Mouse (Mus musculus) Patski (cell line): ENCODE measurements at regions not wholly inside any gene's neighbourhood (a gene's known extent, or its start where the extent isn't known, plus 50 kb on each side); places are given as distances from the start of the nearest gene placed in this dataset.

Experiments used
- ATAC-seq: fragments of 100-300 bp; one replicate; pipeline ENCODE4 v1.8.0; 2021
- CTCF ChIA-PET: fragments of 350-600 bp; sonication (Branson Sonifier 250); formaldehyde crosslinking; loops from one replicate; lab custom pipeline; 2022; ENCODE audit warnings: inconsistent platforms; lab: Charles Lee
- POLR2A ChIA-PET: fragments of 350-600 bp; sonication (Branson Sonifier 250); formaldehyde crosslinking; loops from one replicate; lab custom pipeline; 2022; ENCODE audit warnings: antibody characterized with exemption, inconsistent platforms; lab: Charles Lee
- DNase-seq: peaks from one replicate; pipeline ENCODE4 v3.0.0-alpha.2; 2011; ENCODE audit warnings: low read depth, low spot score
- H3K27me3 ChIP-seq: fragments of 371-371 bp; one replicate; pipeline ENCODE4 v1.5.1; 2021
- CTCF ChIP-seq: fragments of 100-300 bp; IDR thresholded peaks from one replicate; pipeline ENCODE4 v1.5.1; 2021
- in situ Hi-C: fragments of 300-500 bp; cut with MboI; formaldehyde crosslinking; loops from 3 replicates; pipeline ENCODE4 v1.11.1; 2018; ENCODE audit warnings: low pct_unique_long_range_greater_than_20kb, mixed read lengths

GRCm38 (mm10) chrX:107577501-107577900 lies 90.3 kb upstream of the Tbx22 start:
- ATAC-seq (peak; percentile 44), DNase-seq (no peak)
- in situ Hi-C loops, result no loop called here
- H3K27me3 ChIP-seq, result peaks cover 70% of the 10 kb centered on the region
- CTCF ChIA-PET, result no interaction called here
- POLR2A ChIA-PET, result no interaction called here
- peak; percentile 65 for TF ChIP-seq CTCF
